Mouse (Mus musculus) lung, postnatal 36 days (tissue): ENCODE measurements around the gene Fras1.
A peak's percentile ranks its signal among the peaks of the same experiment; 100 is the strongest.

Experiments used
- DNase-seq: peaks from one replicate; pipeline ENCODE4 v3.0.0; 2022; ENCODE audit warnings: mixed read lengths

The Fras1 gene

DNA sequence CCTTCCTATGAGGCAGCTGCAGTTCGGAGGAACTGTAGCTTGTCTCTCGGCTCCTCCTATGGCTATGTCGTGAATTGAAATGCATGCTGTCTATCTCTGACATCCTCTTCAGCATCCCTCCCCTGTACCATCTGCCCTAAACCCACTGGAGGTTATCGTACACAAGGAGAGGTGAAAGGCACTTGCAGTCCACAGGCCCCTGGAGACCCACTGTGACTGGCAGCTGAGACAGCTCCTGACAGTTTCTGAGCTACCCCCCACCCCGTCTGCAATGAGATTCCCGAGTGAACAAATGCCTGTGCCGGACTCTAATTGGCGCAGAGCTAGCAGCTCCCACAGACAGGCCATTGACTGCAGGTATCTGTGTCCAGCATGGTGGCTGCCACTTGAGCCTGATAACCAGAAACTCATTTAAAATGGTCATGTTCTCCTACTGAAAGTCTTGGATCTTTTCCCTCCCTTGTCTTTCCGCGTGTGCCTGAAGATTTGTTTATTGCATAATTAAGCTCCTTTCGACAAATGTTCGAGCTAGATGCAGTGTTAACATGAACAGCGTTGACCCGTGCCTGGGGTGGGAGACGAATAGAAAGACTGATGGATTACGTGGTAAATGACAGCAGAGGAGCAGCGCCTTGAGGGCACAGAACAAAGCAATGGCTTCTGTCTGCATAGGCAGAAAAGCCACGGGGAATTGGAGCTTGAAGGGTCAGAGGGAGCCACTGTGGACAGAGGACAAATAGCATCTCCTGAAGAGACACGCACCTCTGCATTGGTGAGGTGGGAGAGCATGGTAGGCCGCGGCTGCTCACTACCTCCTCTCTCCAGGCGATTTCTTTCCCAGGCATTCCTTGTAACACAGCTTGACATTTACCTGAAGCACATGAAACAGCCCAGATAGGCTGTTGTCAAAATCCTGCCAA is 329.2 kb downstream of the Fras1 start:
- DNase-seq, result no peak

DNA sequence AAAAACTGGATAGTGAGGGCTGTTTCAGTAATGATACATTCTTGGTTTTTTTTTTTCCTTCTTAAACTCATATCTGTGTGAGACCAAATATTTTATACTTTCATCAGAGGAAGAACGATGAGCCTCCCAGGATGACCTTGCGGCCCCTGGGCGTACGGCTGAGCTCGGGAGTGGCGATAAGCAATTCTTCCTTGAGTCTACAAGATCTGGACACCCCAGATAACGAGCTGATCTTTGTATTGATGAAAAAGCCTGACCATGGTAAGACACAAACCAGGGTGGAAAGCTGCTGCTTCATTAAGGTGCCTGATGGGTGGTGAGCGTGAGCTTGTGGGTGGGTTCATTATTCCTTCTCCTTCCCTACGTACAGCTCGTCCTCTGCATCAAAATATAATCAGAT is 334.8 kb downstream of the Fras1 start:
- no peak for DNase-seq

DNA sequence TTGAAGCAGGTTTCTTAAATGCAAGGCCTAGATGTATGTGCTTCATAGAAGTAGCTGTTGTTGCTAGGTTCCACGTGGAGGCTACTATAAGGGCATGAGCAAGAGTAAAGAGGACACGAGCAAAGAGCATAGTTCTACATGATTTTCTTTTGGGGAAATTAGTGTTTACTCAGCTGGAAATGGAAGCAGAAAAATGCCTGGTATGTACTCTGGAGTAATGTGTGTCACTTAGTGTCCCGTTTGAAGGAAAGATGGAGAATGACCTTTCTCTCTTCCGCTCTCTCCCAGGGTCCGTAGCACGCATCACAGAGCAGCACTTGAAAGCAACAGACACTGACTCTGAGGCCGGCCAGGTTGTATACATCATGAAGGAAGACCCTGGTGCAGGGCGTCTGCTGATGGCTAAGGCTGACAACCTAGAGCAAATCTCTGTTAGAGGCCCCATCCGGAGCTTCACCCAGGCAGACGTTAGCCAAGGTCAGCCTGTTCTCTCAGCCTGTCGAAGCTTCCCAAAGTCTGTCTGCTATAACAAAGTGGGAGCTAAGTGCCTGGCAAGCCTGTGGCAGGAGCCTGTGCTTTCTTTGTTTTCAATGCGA is 338.4 kb downstream of the Fras1 start:
- no peak for DNase-seq

DNA sequence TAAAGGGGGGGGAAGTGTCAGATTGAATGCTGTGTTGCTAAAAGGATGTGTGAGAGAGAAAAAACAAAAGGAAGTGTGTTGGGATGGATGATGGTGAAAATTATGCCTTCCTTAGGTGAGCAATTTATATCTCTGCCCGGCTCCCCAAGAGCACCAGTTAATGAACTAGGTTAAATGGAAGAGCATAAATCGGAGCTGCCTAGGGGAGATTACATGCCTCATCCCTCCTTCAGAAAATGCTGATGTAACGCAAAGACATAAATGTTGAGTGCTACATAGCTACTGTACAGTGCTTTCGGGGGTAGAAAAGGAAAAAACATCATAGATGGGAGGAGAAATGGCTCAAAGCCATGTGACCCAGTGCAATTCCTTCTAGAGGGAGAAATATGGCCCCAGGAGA is 339.0 kb downstream of the Fras1 start:
- DNase-seq, result no peak

DNA sequence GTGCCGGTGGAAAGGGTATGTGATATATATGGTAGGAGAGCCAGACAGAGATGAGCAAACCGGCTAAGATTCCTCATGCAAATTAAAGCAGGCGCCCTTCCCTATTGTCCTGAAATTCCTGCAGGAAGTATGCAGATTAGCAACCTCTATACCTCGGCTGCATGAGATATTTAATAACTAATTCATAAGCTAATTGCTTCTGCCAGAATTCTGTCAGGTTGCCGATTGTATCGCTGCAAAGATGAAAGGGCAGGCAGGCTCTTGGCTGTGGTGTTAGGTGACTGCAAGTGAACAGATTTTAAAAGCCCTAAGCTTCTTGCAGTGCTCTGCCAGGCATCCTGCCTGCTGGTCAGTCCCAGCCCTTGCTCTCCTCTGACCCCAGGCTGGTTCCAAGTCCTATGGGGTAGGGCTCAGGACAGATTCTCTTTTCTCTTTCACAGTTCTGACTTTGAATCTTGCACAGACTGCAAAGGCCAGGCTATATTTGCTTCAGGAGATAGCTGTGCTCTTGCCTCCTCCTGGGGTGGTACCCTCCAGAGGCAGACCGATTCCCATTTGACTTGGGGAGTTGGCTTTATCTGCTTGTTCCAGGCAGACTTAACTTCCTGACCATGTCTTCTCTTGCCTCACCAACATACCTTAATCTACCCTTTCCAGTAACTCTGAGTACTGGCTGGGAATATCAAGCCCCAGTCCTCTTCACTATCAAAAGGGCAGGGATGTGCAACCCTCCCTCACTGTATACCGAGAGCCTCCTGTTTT is 342.7 kb downstream of the Fras1 start:
- DNase-seq, result no peak

DNA sequence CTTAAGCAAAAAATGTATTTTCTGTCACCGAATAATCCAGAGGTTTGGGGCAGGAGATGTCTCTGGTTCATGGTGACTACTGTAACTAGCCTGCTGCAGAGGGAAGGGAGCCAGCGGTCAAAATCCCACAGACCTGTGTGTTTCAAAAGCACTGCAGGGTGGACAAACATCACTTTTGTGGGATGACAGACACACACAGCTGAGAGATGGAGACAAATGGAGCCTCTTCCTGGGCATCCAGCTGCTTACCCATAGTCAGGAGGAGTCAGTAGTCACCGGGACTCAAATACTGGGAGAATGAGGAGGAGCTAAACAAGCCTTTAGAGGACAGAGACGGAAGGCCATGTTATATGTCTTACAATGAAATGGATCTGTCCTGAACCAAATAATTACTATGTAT is 343.9 kb downstream of the Fras1 start:
- no peak for DNase-seq

DNA sequence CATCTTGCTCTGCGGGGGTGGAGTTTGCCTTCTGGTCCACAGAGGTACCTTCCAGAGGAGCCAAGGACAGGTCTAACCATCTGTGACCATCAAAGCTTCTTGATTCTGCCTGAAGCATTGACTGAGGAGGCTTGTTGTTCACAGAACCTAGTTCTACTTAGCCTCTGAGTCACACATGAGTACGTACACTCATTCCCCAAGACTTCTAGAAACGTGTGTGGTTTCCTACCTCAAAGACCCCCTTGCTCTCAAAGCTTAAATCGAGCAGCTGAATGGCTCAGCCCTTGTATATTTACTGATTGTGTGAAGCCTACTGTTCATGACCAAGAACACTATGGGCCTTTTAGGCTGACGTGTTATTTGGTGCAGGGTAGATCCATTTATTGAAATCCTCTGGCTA is 344.8 kb downstream of the Fras1 start:
- no peak for DNase-seq

DNA sequence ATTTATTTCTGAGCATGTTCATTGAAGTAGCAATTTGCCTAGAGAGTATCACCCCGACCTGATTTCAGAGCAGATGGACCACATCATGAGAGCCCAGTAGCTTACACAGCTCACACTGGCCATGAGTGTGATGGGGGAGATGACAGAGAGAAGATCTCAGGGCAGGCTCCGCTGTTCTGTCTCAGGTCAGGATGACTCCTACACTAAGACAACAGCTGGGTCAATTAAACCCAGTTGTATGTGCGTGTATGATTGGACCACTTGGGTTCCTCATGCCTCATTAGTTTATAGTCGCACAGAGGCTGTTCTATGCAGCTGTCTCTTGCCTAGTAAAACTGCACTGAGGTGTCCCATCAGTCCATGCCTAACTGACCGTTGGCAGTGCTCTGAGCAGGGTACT is 345.5 kb downstream of the Fras1 start:
- no peak for DNase-seq

DNA sequence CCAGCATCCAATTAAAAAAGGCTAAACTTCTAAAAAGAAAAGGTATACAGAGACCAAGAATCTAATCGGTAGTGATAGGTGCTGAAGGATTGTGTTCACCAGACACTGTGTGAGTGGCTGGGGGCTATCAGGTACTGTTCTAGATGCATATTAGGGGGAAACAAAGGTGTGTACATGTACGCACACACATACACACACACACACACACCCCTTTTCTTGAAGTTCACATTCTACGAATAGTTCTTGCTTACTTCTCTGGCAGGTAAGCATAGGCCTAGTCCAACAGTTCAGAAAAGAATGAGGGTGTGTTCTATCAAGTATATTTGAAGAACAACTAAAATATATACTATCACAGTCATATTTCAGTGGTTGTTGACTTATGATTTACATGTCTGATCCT is 348.9 kb downstream of the Fras1 start:
- DNase-seq, result no peak

DNA sequence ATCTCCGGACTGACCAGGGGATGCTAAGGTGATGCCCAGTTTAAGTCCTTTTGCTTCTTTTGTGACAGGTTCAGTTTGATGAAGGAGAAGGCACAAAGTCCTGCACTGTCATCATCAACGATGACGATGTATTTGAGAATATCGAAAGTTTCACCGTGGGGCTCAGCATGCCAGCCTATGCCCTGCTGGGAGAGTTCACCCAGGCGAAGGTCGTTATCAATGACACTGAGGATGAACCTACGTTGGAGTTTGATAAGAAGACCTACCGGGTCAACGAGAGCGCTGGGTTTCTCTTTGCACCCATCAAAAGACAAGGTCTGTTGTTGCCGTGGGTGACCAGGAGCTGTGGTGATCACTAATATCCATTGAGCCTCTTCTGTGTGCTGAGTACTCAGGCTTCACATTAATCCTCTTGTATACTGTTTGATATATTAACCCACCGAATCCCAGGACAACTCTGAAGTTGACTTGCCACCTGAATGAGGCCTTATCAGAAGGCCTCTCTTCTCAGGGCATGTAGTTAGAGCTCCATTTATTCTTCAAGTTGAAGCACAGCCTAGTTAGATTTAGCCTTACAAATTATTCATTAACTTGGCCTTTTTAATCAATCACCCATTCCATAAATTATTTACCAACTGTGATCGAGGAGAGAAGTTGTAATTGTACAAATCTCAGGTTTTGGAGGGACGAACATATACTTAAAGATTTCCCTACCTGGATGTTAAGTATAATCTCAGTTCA is 365.6 kb downstream of the Fras1 start:
- DNase-seq, result no peak

DNA sequence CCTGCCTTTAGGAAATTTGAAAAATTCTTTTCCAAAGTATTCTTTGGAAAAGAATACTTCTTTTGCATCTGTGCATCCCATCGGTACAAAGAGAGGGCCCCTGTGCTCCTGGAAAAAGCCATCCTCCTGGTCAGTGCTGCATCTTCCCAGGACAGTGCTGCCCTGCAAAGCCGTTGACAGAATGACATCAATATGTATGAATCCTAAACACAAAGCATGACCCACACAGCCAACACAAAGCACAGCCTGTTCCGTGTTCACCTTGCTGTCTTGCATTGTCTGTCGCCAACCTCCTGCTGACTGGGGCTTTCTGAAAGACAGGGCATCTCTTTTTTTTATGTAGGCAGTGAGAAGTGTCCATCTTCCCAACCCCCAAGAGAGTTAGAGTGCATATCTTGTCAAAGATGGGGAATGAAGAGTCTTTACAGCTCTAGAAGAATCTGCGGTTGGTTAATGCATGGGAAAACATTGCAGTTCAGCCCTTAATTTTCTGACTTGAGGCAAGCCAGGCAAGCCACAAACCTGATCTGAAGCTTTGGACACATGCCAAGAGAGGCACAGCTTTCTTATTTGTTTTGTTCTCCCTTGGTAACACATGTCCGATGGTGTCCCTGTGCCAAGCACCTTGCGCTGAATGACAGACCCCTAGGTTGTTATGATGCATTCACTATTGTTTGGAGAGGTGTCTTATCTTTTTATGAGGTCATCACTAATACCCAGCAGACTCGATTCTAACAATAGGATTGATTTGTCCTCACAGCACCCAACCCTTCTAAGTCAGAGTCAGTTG is 373.6 kb downstream of the Fras1 start:
- no peak for DNase-seq

DNA sequence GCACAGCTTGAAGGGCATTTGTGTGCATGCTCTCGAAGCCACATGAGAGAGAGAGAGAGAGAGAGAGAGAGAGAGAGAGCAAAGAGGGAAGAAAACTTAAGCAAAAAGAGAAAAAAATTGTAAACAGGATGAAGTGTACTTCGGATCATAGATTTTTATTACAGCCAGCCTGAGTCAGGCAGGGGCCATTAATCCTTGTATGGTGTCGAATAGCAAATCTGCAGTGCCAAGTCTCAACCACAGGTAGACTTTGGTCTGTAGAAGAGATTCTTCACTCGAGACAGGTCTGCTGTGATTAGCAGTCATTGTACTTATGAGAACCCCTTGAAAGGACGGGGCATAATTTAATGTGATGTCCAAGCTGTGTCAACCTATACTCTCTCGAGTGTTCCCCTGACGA is 383.9 kb downstream of the Fras1 start:
- no peak for DNase-seq

DNA sequence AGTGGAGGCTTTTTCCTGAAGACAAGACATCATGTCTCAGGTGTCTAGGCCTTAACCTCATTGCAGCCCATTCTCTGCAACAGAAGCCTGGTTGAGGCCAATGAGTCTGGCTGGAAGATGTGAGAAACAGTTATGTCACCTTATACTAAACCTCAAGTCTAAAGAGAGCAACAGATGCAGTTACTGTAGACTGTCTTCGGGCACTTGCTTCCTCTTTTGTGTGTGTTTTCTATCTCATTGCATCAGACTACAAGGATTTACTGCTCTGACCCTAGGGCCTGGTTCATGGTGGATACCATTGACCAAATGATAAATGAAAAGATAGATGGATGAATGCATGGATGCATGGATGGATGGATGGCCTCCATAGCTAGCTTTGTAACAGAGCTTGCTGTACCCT is 388.3 kb downstream of the Fras1 start:
- DNase-seq, result no peak

DNA sequence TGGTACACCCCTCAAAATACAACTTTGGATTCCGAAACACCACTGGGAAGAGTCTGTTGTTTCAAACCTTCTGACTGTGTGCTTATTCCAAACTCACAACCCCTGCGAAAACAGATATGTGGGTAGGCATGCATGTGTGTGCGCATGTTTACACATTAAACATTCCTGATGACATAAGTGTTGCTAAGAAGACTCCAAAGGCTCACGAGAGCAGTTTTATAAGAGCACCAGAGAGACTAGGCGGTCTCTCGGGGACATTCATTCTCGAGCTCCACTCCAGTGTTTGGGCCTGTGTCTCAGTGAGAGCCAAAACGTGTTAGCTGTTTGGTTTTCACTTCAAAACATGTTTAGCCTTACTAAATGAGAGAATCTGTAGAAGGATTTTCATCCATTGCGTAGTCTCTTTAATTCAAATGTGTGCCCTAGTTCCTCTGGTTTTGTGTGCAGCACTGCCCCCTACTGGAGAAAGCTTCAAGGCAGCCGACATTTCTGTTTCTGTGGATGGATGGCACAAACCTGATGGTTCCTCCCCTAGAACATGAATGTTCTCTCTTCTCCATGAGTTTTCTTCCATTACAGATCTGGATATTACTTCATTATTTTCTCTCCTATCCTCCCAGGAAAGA is 395.2 kb downstream of the Fras1 start:
- peak; percentile 86 for DNase-seq

DNA sequence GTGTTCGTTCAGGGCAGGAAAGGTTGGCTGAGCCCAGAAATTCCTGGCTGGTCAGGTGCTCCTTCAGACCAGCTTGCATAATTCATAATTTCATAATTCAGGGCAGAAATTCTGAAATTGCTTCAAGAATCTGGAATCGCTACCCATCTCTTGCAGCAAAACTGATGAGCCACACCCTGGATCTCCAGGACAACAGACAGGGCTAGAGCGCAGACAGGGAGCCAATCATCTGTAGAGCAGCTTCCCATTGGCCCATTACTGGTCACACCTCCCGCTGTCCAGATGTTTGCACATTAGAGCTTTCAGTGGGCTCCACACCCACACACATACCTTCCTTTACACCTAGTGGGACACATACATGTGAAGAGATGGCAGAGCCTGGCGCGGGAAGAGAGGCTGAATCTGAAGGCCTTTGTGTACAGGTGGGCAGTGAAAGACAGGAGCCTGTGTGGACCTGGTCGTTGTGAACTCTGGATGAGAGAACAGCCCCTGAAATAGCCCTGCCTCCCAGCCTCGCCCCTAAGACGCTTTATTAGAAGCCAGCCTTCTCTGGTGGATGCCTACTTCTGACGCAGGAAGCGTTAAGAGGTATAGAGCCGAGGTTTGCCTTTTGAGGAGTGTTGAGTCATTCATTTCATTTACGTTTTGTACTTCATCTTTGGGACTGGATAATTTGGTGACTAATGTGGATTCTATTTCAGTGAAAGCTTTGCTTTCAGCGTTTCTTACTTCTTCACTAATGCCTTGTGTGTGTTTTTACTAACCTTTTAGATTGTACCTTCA is 409.9 kb downstream of the Fras1 start:
- DNase-seq, result peak; percentile 35

DNA sequence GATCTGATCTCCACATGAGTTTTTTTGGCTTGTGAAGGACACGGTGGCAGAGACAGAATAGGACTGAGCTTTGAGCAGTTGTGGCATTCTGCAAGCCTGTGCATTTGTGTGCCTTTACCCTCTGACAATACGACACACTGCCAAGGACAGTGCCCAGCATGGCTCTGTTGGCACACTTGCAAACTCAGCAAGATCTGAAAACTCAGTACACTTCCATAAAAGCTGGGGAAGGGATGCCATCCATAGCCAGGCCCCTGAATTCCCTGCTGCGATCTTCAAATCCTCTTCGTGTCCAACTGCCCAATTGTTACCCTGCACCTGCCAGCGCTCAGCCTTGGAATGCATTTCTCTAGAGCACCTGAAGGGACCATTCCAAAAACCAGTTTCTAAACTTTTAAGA is 411.3 kb downstream of the Fras1 start:
- DNase-seq, result no peak

DNA sequence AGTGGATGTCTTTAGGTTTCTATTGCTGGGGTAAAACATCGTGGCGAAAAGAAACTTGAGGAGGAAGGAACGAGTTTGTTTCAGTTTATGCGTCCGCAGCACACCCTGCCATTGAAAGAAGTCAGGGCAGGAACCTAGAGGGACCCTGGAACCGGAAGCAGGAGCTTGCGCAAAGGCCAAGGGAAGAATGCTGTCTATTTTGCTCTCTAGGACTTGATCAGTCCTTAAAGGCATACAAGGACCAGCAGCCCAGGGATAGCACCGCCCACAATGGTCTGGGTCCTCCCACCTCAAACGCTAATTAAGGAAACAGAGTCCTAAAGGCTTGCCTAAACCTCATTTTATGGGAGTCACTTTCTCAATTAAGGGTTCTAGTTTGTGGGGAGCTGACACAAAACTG is 418.7 kb downstream of the Fras1 start:
- DNase-seq, result peak; percentile 81

DNA sequence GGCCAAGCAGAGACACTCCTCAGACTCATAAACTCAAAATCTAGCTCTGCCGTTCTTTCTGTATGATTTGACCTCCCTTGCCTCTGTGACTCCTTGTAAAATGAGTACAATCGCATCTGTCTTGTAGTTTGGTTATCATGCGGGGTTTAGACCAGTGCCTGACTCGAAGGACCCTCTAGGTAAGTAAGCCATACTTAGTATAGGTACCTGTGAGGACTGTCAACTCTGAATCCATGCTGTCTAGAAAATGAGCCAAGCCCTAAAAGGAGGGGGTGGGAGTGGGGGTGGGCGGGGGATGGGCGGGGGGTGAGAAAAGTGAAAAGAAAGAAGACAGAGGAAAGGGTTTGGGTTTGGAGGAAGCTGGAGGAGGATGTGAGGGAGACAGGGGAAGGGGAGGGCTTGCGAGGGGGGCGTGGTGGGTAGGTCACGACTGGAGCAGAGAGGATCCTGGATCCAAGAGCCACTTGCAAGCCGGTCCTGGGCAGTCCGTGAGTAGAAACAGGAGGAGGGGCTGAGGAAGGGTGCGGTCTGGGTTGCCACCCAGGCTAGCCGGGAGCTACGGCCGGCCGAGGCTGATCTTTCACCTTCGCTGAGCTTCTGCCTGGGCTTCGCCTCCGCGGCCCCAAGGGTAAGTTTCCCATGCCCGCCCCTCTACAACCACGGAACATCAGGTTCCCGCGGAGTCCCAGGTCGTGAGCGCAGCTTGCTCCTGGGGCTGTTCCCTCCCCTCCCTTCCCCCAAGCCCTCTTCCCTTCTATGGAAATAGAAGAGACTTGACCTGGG is 419.4 kb downstream of the Fras1 start, which contains the start of gene Anxa3:
Gene Anxa3, plus strand, starts transcription at position 404 of the 783 bp plus-strand sequence.
- DNase-seq, result peak; percentile 91

DNA sequence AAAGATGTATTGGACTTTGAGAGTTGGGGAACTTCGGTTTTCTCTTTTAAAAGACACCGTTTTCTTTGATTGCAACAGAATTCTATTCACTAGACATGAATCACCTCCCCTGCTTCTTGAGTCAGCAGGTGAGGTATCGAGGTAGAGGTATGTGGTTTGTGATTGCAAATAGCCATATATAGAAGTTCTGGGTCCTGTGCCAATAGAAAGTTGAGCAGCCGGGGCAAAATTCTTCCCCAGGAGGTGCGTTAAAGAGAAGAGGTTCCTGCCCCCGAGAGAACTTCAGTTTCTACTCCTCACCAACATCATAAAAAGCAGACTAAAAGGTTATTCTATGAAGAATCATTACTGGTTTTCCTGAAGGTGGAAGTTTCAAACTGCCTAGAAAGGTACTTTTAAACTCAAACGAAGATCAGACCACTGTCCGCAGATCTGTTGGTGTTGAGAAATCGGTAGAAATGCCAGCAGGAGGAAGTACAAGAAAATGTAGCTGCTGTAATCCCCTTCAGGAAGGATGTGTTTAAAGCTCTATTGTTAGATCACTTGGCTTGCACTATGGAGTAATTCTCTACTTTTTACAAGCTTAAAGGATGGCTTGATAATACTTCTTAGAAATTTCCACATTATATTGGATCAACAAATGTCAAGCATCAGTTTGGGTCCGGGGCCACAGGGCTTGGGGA is 420.3 kb downstream of the Fras1 start:
- DNase-seq, result peak; percentile 51
